ENCODE assay signal across 1 mouse cellular context in the genomic region with DNA sequence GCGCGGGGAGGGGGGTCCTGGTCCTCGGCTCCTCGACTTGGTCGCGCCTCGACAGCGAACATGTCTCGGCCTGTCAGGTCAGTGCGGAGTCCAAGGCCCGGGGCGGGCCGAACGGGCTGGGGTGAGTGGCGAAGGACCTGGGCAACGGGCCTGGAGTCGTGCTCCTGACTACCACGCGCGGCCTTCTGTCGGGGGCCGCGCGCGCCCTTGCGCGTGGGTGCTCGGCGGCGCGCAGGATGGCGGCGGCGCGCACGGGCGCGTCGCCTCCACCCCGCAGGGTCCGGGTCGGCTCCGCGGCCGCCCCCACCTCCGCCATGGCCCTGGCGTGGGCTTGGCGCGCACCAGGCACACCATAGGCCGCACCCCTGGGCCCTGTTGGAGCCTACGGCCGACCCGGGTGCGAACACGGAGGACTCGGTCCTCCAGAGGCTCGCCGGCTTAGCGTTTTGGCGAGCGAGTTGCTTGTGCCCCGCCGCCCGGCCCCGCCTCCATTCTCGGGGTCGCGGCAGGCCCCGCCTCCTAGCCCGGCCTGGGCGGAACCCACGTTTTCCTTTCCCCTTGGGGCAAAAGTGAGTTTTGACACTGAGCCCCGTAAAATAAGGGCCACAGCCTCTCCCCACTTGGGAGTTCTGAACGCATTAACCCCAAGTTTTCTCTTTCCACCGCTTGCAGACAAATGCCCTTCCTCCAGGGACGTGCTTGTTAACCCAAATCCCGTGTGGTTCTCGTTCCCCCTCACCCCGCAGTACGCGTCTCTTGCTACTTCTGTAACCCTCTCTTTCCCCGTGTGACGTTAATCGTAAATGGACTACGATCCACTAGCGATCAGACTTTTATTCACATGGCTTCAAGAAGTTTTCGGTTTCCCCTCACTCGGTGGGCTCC.
TF ChIP-seq lines count a peak whose summit lies in the region.

No protein-coding gene starts in this region.

TF ChIP-seq in CH12.LX, 34 proteins besides CTCF, POLR2A, EP300 and RAD21:
- TF ChIP-seq MXI1 (IDR thresholded peaks at IDR 0.05; ENCODE audit: low read depth, low read length) (peak; percentile 92), MEF2A (IDR thresholded peaks at IDR 0.05; ENCODE audit: borderline replicate concordance, low read depth, low read length) (no peak), ELF1 (IDR thresholded peaks at IDR 0.05; ENCODE audit: low read depth, low read length) (peak; percentile 39; the same call in 1 of the 2 replicates), ZC3H11A (IDR thresholded peaks at IDR 0.05; ENCODE audit: low read depth, low read length) (no peak), MYC (IDR thresholded peaks at IDR 0.05; ENCODE audit: low read depth, low read length) (peak; percentile 37; the same call in 1 of the 2 replicates), KAT2A (IDR thresholded peaks at IDR 0.05; ENCODE audit: insufficient replicate concordance, low read length) (0 out of 2 replicates have a peak, but pooled peaks have one; percentile 10), CHD1 (IDR thresholded peaks at IDR 0.05; ENCODE audit: low read depth, low read length) (peak; percentile 88; the same call in 1 of the 2 replicates), MAX (IDR thresholded peaks at IDR 0.05; ENCODE audit: low read length) (peak; percentile 42; the same call in 1 of the 2 replicates), PAX5 (IDR thresholded peaks at IDR 0.05; ENCODE audit: low read length) (no peak), NELFE (IDR thresholded peaks at IDR 0.05; ENCODE audit: low read depth, low read length) (peak; percentile 67), TCF12 (IDR thresholded peaks at IDR 0.05; ENCODE audit: low read depth, low read length) (peak; percentile 43; the same call in 1 of the 2 replicates), ZMIZ1 (IDR thresholded peaks at IDR 0.05; ENCODE audit: low read depth, low read length) (peak; percentile 78), SIN3A (IDR thresholded peaks at IDR 0.05; ENCODE audit: low read length) (peak; percentile 75), TBP (conservative IDR thresholded peaks at IDR 0.05; ENCODE audit: low read depth, low read length) (0 out of 2 replicates have a peak, but pooled peaks have one; percentile 29), BHLHE40 (IDR thresholded peaks at IDR 0.05; ENCODE audit: low read depth, low read length) (peak; percentile 26; the same call in 1 of the 2 replicates), SMC3 (IDR thresholded peaks at IDR 0.05; ENCODE audit: low read depth, low read length) (no peak), CHD2 (IDR thresholded peaks at IDR 0.05; ENCODE audit: low read length) (peak; percentile 78), POLR2AphosphoS2 (IDR thresholded peaks at IDR 0.05; ENCODE audit: low read depth, low read length) (peak; percentile 31; the same call in 1 of the 2 replicates)
